Mouse (Mus musculus) bone marrow, adult 2 months (tissue): Measurements from ENCODE around the gene Strn3. TPM values are rescaled to one million over a fixed set of nuclear protein-coding genes. Genes with fewer than 3 reads are reported as not detected.
"Not testable (repeated sequence)": the region's sequence is repeated elsewhere in the genome, so short reads cannot be mapped to it uniquely, and the experiment has no call there.

ENCODE experiments used
- H3K27ac ChIP-seq: fragments of 200-500 bp; 2 replicates; pipeline ENCODE4 v1.5.1; 2012; ENCODE audit warnings: low read depth, mild to moderate bottlenecking, control low read depth, inconsistent platforms, low read length; ENCODE audit not compliant: control insufficient read depth, poor library complexity, insufficient read depth
- H3K4me1 ChIP-seq: fragments of 200-500 bp; 2 replicates; pipeline ENCODE4 v1.6.1; 2011; ENCODE audit warnings: low read length; ENCODE audit not compliant: control insufficient read depth, insufficient read depth
- H3K4me3 ChIP-seq: fragments of 200-500 bp; replicated peaks from 2 replicates; pipeline ENCODE3; 2011; ENCODE audit warnings: mild to moderate bottlenecking, low read depth, low read length, control low read depth; ENCODE audit not compliant: control insufficient read depth
- CTCF ChIP-seq: fragments of 200-500 bp; IDR thresholded peaks from 2 replicates; pipeline ENCODE4 v1.5.1; 2011; ENCODE audit warnings: low read length, control low read depth; ENCODE audit not compliant: control insufficient read depth, insufficient read depth
- POLR2A ChIP-seq: fragments of 200-500 bp; IDR thresholded peaks from 2 replicates; pipeline ENCODE4 v1.6.1; 2011; ENCODE audit warnings: low read depth, mild to moderate bottlenecking, control low read depth, low read length, borderline replicate concordance; ENCODE audit not compliant: control insufficient read depth
- WGBS: fragments of 180-500 bp; shearing (Covaris S2); methylation state at CpG from one replicate; pipeline ENCODE4 v1.1.7; 2018; 5-methylcytosine and 5-hydroxymethylcytosine counted together
- polyA plus RNA-seq: library from polyadenylated mRNA; stranded (reverse); fragments of >200 nt; gene quantifications from 2 replicates; pipeline ENCODE4 v1.2.4, GENCODE M21; 2011; ENCODE audit warnings: low replicate concordance; ENCODE audit not compliant: missing spikeins, insufficient read depth, insufficient read length

Gene Strn3
- polyA plus RNA-seq, 1 experiment: 19.4 TPM

DNA sequence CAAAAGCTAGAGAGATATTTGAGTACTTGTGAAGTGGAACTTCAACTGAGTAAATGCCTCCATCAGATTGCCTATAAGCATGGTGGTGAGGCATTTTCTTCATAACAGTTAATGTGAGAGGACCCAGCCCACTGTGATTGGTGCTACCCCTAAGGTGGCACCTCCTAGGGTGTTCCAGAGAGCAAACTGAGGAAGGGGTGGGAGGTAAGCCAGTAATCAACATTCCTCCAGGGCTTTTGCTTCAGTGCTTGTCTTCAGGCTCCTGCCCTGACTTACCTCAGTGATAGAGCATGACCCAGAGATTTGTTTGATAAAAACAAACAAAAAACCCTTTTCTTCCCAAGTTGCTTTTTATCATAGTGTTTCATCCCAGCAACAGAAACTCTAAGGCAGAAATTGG lies 27.8 kb downstream of the Strn3 start:
- TF ChIP-seq CTCF (no peak), POLR2A (no peak)
- H3K4me1 ChIP-seq: no peaks in the 10 kb centered on the region
- no peak overlapping the region for H3K27ac ChIP-seq
- no peak overlapping the region for H3K4me3 ChIP-seq

DNA sequence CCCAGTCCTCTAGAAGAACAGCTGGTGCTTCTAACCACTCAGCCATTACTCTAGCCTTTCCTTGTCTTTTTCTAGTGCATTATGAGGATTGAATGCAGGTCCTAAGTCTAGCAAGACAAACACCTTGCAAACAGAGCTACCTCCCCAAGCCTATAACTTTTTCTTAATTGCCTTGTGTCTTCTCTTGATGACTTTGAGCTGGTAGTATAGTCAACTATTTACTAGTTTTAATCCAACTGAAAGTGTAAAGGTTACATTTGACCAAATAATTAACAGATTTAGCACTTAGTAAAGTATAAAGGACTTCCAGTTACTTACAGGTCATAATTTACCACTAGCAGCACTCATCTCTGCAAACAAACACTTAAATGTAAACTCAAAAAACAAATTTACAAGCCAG lies 28.7 kb downstream of the Strn3 start:
- Histone ChIP-seq H3K27ac (no peak overlapping the region), H3K4me1 (no peaks in the 10 kb centered on the region), H3K4me3 (no peak overlapping the region)
- TF ChIP-seq CTCF (no peak), POLR2A (no peak)

GRCm38 (mm10) chr12:51655944-51656465 lies 35.7 kb downstream of the Strn3 start:
- TF ChIP-seq CTCF (no peak), POLR2A (no peak)
- 63% methylated on average over 1 of the region's 1 CpGs for WGBS
- H3K27ac ChIP-seq: no peak overlapping the region
- H3K4me1 ChIP-seq: no peaks in the 10 kb centered on the region
- no peak overlapping the region for H3K4me3 ChIP-seq

- not testable (repeated sequence) for H3K4me3 ChIP-seq, H3K27ac ChIP-seq, H3K4me1 ChIP-seq
Measured at GRCm38 (mm10) chr12:51649401-51649800, 42.3 kb downstream of the Strn3 start.

- Histone ChIP-seq H3K4me1 (no peaks in the 10 kb centered on the region), H3K4me3 (no peak overlapping the region), H3K27ac (no peak overlapping the region)
- 35% methylated on average over 6 of the region's 6 CpGs for WGBS
- TF ChIP-seq POLR2A (no peak), CTCF (no peak)
Measured at GRCm38 (mm10) chr12:51641871-51642270, 49.8 kb downstream of the Strn3 start.

GRCm38 (mm10) chr12:51636689-51637470 lies 54.8 kb downstream of the Strn3 start:
- H3K27ac ChIP-seq: no peak overlapping the region
- H3K4me3 ChIP-seq: no peak overlapping the region
- TF ChIP-seq POLR2A (no peak), CTCF (no peak)
- WGBS: 36% methylated on average over 2 of the region's 2 CpGs
- H3K4me1 ChIP-seq: no peaks in the 10 kb centered on the region; the same call in 1 of the 2 replicates

DNA sequence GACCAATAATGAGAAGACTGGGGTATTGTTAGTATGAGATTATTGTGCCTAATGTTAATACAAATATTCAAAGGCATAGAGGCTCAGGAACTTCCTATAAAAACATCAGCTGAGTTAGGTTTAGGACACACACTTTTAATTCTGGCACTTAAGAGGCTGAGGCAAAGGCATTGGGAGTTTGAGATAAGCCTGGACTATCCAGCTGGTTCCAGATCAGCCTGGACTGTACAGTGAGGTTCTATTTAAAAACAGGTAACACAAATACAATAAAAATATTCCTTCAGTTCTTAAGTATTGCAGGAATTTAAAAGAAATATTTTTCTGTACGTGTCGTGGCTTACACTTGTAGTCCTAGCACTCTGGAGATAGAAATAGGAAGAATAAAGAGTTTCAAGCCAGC lies 55.4 kb downstream of the Strn3 start:
- 84% methylated on average over 2 of the region's 2 CpGs for WGBS
- Histone ChIP-seq H3K4me1 (no peaks in the 10 kb centered on the region; the same call in 1 of the 2 replicates), H3K4me3 (no peak overlapping the region), H3K27ac (no peak overlapping the region)
- no peak for TF ChIP-seq CTCF
- no peak for TF ChIP-seq POLR2A

GRCm38 (mm10) chr12:51633481-51633880 lies 58.2 kb downstream of the Strn3 start:
- TF ChIP-seq CTCF (no peak), POLR2A (no peak)
- H3K4me1 ChIP-seq: no peaks in the 10 kb centered on the region; the same call in 1 of the 2 replicates
- no peak overlapping the region for H3K4me3 ChIP-seq
- H3K27ac ChIP-seq: no peak overlapping the region
- 85% methylated on average over 4 of the region's 4 CpGs for WGBS

GRCm38 (mm10) chr12:51623366-51623694 lies 68.4 kb downstream of the Strn3 start:
- Histone ChIP-seq H3K4me1 (no peaks in the 10 kb centered on the region), H3K27ac (no peak overlapping the region), H3K4me3 (no peak overlapping the region)
- TF ChIP-seq CTCF (no peak), POLR2A (no peak)
